Mouse (Mus musculus) bone marrow macrophage, adult 2 months (primary cell): ENCODE measurements around the gene Unc93b1.

ENCODE experiments used
- CTCF ChIP-seq: IDR thresholded peaks from 2 replicates; pipeline ENCODE4 v1.5.1; 2012; ENCODE audit warnings: low read depth, mild to moderate bottlenecking, low read length, moderate library complexity
- POLR2A ChIP-seq: IDR thresholded peaks from 2 replicates; pipeline ENCODE4 v1.6.1; 2012; ENCODE audit warnings: mild to moderate bottlenecking, low read depth, low read length, borderline replicate concordance

DNA sequence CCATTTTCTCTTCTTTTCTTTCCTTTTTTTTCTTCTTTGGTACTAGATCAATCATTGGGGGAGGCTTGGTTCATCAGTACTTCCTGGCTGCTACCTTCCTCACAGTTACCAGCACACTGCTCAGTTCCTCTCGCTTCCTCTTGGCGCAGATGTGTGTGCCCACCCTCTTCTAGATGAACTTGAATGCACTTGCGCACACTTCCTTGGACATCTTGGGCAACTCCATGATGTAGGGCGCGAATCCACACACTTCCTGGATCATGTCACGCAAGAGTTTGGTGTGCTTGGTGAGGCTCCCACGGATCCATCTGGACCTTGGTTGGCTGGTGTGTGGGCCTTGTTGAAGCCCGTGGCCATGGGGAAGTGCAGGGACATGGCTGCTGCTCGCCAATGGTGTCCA lies 3.3 kb upstream of the Unc93b1 start:
- TF ChIP-seq CTCF, result no peak
- TF ChIP-seq POLR2A, result no peak; the same call in 1 of the 2 replicates
